Mouse (Mus musculus) urinary bladder, postnatal 4 days (tissue): ENCODE results near the gene Nuak2.
A peak's percentile ranks its signal among the peaks of the same experiment; 100 is the strongest.
"Not testable (repeated sequence)": the region's sequence is repeated elsewhere in the genome, so short reads cannot be mapped to it uniquely, and the experiment has no call there.

Source experiments
- DNase-seq, 2 experiments: peaks; one replicate each; pipeline ENCODE4 v3.0.0; 2021 to 2022; ENCODE audit warnings: low spot score in 2 of 2

The Nuak2 gene

GRCm38 (mm10) chr1:132327477-132327876 is 11.6 kb downstream of the Nuak2 start:
- no peak for DNase-seq

GRCm38 (mm10) chr1:132328565-132328964 is 12.6 kb downstream of the Nuak2 start:
- DNase-seq, result no peak

DNA sequence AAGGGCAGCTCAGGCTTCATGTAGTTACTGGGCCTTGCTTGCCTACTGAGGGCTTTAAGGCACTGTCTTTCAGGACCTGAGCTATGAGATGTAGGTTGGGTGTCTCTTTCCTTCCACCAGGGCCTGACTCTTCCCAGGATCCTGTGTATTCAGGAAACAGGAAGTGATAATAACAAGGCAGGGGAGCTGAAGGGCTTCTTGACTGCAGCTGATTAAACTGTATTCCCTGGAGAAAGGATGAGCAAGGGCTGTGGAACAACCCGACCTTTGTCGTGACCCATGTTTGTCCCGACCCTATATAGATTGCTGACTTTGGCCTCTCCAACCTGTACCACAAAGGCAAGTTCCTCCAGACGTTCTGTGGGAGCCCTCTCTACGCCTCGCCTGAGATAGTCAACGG is 13.7 kb downstream of the Nuak2 start:
- DNase-seq, result no peak

DNA sequence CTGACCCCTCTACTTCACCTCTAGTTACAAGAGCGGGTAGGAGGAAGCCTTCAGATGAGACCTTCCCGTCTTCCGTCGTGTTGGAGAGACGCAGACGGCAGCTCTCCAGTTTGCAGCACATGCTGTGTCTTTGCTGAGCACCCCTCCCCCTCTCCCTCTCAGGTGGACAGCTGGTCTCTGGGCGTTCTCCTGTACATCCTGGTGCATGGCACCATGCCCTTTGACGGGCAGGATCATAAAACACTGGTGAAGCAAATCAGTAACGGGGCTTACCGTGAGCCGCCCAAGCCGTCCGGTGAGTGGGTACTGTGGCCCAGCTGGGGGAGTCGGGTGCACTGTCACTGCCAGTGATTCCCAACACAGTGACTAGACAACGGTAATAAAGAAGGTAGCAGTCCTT is 14.5 kb downstream of the Nuak2 start:
- no peak for DNase-seq

GRCm38 (mm10) chr1:132331283-132331682 is 15.4 kb downstream of the Nuak2 start:
- no peak for DNase-seq

DNA sequence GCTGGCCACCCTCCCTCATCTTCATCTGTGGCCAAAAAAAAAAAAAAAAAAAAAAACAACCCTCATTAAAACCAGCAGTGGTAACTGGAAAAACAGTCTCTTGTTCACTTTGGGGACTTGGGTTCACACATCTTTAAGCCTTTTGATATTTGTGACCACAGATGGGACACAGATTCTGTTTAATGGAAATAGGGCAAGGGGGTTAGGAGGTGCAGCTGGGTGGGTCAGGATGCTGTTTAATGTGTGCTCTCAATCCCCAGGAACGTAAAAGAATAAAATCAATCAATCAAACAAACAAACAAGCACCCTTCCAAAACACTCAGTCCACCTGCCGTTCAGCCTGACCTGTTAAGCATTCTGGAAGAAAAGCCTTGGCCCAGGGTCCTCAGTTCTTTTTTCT is 17.3 kb downstream of the Nuak2 start:
- no peak for DNase-seq

GRCm38 (mm10) chr1:132333675-132334141 is 17.8 kb downstream of the Nuak2 start:
- peak in 1 of 2 experiments; percentile 62 for DNase-seq

GRCm38 (mm10) chr1:132334178-132334801 is 18.4 kb downstream of the Nuak2 start:
- DNase-seq, result no peak

DNA sequence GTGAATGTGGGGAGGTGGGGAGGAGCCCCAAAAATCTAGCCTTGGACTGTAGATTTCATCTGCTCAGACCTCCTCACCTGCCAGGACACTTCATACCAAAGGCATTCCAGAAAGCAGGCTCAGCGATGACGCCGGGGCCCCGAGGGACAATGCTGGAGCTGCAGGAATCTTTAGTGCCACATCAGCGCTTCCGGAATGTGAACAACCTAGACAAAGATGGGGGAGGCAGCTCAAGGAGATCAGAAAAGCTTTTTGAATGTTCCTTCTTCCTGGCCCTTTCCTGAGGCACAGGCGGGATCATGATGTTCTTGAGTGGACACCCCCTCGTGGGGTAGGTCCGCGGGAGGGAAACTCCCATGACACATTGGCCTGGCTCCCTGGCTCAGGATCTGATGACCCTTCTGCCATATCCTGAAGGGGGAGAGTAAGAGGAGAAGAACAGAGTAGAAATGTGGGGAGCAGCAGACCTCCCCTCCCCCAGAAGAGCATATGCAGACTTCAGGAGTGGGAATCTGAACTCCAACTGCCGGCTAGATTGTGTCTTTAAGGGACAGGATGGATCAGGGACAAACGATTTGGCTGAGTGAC is 19.5 kb downstream of the Nuak2 start:
- DNase-seq, result no peak

DNA sequence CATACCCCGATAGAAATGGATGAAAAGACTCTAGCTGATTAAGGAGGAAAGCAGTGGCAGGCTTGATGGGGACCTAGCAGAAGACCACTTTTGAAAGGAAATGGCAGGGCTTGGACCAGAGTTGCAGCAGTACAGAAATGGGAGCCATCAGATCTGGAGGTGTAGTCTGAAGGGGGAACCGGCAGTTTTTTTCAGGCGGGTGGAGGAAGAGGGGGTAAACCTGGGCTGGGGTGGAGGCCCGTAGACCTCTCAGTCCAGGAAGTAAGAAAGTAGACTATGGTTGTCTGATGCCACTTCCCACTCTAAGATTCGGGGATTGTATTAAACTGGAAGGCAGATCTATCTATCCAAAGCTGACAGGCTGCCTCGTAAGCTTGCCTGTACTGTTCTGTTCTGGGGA is 21.0 kb downstream of the Nuak2 start:
- no peak for DNase-seq

- no peak for DNase-seq
These were observed 22.2 kb downstream of the Nuak2 start for GRCm38 (mm10) chr1:132338027-132338660.

- DNase-seq, result no peak
These were observed 26.0 kb downstream of the Nuak2 start for GRCm38 (mm10) chr1:132341731-132342501.

- no peak for DNase-seq
These were observed 26.6 kb downstream of the Nuak2 start for GRCm38 (mm10) chr1:132342518-132342917.

- no peak for DNase-seq
These were observed 27.3 kb downstream of the Nuak2 start for GRCm38 (mm10) chr1:132343191-132343590.

DNA sequence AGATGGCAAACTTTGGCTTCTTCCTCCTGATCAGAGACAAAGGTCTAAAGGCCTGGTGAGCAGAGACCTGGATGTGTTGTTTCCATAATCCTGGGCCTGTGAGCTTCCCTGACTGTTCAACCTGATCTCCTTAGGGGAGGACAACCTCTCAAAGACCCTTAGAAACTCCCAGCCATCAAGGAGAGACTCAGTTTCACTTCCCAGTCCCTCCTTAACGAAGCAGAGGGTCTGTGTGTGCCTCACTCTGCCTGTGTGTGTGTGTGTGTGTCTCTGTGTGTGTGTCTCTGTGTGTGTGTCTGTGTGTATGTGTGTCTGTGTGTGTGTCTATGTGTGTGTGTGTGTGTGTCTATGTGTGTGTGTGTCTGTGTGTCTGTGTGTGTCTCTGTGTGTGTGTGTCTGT is 27.7 kb downstream of the Nuak2 start:
- no peak for DNase-seq

GRCm38 (mm10) chr1:132345514-132345913 is 29.6 kb downstream of the Nuak2 start:
- DNase-seq, result no peak

GRCm38 (mm10) chr1:132346134-132346851 is 30.4 kb downstream of the Nuak2 start:
- peak; percentile 75 for DNase-seq

DNA sequence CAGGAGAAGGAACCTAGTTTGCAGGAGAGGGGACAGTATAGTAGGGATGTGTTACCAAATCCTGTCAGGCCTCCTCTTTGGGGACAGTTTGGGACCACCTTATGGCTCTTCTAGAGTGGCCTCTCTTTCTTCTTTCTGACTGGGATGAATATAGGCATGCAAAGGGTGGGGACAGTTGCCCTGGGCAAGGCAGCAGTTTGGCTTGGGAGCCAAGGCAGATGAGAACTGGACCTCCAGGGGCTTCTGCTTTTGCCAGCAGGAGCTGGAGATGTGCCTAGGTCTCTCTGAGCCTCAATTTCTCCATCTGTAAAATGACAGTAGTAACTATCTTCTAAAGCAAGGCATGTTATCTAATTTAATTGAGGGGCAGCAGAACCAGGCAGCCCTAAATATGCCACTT is 31.0 kb downstream of the Nuak2 start:
- DNase-seq, result no peak

- no peak for DNase-seq
These were observed 32.5 kb downstream of the Nuak2 start for GRCm38 (mm10) chr1:132348401-132348800.

- DNase-seq, result not testable (repeated sequence)
These were observed 33.1 kb downstream of the Nuak2 start for GRCm38 (mm10) chr1:132349049-132349448.

GRCm38 (mm10) chr1:132349601-132350000 is 33.7 kb downstream of the Nuak2 start:
- not testable (repeated sequence) for DNase-seq

DNA sequence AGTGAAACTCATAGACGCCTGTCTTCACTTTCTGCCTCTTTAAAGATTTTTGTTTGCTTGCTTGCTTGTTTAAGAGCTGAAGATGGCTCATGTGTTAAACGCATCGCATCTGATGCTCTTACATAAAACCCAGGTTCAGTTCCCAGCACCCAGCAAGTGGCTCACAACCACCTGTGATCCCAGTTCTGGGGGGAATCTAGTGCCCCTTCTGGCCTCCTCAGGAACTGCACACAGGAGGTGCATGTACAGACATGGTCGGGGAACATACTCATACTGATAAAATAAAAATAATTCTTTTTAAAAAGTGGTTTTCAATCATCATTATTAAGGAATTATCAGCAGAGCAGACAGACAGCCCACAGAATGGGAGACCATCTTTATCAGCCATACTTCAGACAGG is 35.1 kb downstream of the Nuak2 start:
- no peak for DNase-seq
